Mouse (Mus musculus) ovary, adult 18-20 months (tissue): Measurements from ENCODE around the gene Trdn.

Source experiments
- DNase-seq: peaks from one replicate; pipeline ENCODE4 v3.0.0; 2022; ENCODE audit warnings: low spot score, mixed read lengths

The Trdn gene

GRCm38 (mm10) chr10:33080254-33080653 is at the start of gene Trdn:
Trdn (plus strand) TSS chr10:33080554.
- DNase-seq = no peak

DNA sequence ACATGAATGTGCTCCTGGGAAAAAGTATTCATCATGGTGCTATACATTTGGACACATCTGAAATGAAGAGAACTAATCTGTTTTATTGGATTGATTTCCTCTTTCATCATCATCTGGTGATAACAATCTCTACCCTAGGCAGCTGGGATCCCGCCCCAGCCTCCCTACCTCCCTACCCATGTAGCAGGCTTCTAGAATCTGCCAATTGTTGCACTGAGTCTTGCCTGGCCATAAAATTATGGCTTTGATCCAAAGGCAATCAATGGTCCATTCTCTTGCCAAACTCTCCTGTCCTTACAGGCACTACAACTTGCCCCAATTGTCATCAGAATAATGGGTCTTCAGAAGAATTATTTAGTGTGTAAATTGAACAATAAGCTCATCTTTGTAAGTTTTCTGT is 19.6 kb upstream of the Trdn start:
- DNase-seq = no peak

GRCm38 (mm10) chr10:33065566-33065965 is 14.8 kb upstream of the Trdn start:
- DNase-seq = no peak

GRCm38 (mm10) chr10:33073126-33073525 is 7.2 kb upstream of the Trdn start:
- DNase-seq = no peak

- DNase-seq = no peak
These were observed 1.9 kb downstream of the Trdn start for GRCm38 (mm10) chr10:33082151-33082844.

DNA sequence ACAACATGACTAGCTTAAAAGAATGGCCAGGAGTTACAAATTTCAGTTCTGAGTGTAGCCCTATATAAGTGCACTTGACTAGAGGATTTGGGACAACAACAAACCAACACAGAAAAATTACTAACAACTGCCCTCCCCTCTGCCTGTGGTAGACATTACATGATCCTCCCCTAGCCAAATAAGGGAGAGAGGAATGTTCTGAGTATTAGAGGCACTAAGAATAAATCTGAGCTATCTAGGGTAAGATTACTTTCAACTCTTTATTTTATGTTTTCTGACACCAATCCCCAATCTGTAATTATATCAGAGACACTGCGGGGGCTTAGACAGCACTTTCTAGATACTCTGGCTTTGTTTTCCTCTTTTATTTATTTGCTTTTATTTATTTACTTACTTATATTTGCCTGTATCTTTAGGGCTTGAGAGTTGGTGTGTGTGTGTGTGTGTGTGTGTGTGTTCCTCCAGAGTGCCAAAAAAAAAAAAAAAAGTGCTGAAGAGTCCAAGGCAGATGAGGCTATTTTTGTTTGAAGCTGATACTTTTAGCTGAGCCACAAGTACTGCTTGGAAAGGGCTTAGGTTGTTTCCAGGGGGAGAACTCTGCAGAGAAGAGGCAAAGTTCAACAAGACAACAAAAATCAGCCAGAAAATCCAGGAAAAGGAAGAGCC is 2.7 kb downstream of the Trdn start:
- DNase-seq = no peak

DNA sequence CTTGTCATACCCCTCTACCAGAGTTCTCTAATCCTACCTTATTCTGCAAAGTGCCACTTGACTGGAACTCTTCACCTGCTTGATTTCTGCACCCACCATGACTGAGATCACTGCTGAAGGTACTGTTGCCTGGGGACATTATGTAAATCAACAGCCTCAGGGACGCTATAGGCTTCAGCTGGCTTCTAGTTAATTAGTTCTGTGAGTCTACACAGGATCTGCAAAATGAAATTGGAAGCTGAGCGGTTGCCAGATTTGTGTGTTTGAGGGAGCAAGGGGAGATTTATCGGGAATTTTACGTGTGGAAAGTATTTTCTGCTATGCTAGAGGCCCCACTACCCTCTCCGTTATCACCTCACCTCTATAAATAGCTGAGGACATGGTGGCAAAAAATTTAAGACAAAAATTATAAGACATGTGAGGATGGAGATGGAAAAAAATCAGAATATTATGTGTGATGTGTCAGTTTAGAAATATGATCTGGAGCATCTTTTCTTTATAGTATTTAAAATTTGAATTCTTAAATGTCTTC is 3.3 kb downstream of the Trdn start:
- DNase-seq = no peak

DNA sequence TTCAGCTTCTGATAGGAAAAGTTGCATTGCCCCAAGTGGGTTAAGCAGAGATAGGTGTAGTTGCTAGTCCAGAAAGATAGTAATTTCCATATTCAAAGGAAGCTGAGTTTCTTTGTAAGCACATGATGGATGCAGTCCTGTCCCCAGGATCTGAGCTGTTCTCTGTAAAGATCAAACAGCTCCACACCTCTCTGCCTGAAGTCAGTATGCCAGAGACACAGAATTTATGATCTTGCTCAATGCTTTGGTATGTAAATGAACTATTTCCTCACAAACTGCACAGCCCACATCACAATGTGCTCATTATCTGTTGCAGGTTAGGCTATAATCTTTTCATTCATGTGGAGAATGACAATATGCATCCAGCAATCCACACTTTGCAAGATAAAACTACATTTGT is 8.0 kb downstream of the Trdn start:
- DNase-seq = no peak

- no peak for DNase-seq
These were observed 12.0 kb downstream of the Trdn start for GRCm38 (mm10) chr10:33092400-33092799.

GRCm38 (mm10) chr10:33107942-33108341 is 27.6 kb downstream of the Trdn start:
- no peak for DNase-seq

DNA sequence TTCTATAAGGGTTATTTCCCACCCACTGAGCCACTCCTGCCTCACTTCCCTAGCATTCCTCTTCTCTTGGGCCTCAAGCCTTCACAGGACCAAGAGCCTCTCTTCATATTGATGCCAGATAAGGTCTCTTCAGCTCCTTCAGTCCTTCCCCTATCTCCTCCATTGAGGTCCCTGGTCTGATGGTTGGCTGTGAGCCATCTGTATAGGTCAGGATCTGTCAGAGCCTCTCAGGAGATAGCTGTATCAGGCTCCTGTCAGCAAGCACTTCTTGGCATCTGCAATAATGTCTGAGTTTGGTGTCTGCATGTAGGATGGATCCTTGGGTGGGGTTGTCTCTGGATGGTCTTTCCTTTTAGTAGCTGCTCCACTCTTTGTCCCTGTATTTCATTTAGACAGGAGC is 42.7 kb downstream of the Trdn start:
- DNase-seq = no peak

DNA sequence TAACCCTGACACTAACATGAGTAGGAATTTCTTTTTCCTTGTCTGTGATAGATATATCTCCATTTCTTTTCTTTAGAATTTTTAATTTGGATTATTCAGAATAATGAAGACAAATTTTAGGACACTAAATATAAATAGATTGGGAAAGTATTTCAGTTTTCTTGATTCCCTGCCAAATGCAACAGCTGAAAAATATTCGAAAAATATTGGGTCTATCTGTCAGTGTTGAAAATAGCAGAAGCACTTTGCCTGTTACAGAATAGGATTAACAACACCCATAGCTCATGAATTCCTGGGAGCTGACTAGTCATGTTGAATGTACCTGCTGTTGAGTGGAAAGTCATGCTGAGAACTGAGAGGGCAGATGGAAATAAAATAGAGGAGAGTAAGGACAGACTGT is 64.6 kb downstream of the Trdn start:
- DNase-seq = no peak

DNA sequence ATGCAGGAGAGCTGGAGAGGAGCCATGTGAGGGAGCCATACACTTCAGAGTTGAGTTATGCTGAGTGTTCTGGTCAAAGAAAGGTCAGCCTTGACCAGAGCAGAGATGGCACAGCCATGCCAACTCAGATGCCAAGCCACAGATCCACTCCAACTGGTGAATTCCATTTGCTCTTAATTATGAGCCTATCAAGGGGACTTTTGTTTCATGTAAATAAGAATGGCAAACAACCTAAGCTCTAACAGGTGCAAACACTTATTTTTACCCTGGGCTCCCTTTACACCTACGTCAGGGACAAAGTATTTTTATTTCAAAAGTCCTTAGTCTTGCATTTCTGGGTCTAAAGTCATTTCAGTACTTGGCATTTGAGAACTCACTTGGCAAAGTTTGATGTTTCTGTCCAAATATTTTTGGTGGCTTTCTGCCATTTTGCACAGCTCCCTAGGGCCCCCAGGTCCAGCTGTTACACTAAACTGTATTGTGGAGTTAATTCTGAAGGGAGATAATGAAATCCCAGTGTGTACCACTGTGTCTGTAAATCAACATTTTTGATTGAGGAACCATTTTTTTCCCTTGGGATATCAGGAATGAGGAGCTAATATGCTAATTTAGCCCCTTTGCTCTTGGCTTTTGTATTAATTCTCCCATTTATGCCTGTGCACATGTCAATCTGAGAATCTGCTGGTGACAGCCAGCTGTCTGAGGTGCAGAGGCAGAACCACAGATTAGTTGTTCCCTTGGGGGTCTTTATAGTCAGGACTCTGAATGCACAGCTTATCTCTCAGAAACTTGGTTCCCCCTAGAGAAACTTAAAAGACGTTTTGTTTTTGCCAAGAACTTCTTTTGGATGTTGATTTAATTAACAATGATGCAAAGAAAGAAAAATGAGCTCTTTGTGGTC is 99.6 kb downstream of the Trdn start:
- DNase-seq = no peak

DNA sequence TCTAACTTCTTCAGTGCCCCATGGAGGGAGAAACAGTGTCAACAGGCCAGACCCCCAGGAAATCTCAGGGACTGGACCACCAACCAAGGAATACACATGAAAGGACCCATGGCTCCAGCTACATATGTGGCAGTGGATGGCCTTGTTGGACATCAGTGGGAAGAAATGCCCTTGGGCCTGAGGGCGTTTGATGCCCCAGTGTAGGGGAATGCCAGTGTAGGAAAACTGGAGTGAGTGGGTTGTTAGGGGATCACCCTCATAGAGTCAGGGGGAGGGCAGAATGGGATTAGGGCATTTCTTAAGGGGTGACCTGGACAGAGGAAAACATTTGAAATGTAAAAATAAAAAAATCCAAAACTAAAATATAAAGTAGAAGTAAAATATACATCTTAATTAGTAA is 108.7 kb downstream of the Trdn start:
- DNase-seq = no peak

DNA sequence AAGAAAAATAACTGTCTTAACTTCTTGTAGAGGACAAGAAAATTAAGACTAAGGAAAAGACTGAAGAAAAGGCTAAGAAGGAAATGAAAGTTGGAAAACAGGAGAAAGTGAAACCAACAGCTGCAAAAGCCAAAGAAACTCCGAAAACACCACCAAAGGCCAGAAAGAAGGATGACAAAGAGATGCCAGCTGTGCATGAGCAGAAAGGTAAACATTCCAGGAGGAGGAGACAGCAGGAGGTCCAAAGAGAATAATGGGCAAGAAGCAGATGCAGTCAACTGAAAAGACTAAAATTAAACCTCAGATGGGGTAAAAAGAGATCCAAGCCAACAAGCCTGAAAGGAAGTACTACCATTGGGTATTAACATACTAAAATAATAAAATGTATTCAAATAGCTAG is 115.6 kb downstream of the Trdn start:
- DNase-seq = no peak

DNA sequence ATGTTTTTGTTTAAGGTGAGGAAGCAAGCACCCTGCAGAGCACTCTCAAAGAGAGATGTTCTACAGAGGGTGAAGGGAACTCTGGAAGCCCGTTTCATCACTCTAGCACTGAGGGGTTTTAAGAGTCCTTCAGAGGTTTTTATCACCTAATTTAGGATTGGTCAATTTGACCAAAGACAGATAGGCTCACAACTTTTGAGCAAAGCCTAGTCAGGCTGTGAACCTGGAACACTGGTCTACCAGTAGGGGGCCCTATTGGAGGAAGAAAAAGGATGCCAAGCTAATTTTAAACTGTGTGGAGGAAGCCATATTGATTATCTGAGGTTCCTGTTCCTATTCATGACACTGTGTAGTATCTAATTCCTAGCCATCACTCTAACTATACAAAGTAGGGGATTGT is 117.9 kb downstream of the Trdn start:
- DNase-seq = no peak

DNA sequence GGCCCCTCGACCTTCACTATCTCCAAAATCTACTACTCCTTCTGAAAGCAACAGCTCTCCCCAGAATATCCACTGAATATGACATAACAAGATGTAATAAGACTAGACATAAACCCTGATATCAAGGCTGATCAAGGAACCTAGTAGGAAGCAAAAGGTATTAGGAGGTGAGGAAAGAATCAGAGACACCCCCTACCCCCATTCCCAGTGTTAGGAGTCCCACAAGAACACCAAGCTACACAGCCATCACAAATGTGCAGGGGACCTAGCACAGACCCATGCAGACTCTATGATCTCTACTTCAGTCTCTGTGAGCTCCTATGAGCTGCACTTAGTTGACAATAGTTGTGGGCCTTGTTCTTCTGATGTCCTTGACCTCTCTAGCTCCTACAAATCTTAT is 130.1 kb downstream of the Trdn start:
- DNase-seq = no peak

DNA sequence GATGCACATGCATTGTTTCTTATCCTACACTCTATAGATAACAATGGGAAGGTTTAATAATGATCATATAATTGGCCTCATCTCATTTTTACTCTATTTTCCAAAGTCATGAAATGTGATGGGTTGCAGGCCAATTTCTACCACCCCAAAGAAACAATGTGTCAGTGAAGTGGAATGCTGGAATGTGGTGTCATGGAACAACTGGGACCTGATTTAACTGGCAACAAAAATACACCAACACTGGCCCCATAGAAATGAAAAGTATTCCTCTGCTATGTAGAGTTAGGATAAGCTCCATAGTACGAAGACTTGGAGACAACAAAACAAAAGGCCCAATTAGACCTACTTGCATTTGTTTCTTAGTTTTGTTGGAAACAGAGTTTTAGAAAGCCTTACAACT is 173.6 kb downstream of the Trdn start:
- DNase-seq = no peak

DNA sequence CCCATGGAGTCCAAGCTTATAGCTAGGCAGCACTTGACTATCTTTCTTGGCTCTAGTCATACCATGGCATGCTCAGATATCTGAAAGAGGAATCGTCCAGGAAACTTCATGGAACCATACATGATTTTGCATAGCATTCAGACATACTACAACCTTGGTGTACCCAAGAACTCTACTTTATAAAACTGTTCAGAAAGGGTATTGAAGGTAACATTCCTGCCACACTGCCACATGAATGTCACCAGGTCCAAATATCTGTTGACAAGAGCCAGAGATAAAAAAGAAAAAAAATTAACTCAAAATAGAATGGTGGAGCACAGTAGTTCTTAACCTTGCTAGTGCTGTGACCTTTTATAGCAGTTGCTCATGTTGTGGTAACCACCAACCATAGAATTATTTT is 175.8 kb downstream of the Trdn start:
- DNase-seq = no peak

GRCm38 (mm10) chr10:33304982-33305381 is 224.6 kb downstream of the Trdn start:
- DNase-seq = no peak

- no peak for DNase-seq
These were observed 272.7 kb downstream of the Trdn start for GRCm38 (mm10) chr10:33353026-33353425.

- no peak for DNase-seq
These were observed 286.2 kb downstream of the Trdn start for GRCm38 (mm10) chr10:33366521-33366920.

DNA sequence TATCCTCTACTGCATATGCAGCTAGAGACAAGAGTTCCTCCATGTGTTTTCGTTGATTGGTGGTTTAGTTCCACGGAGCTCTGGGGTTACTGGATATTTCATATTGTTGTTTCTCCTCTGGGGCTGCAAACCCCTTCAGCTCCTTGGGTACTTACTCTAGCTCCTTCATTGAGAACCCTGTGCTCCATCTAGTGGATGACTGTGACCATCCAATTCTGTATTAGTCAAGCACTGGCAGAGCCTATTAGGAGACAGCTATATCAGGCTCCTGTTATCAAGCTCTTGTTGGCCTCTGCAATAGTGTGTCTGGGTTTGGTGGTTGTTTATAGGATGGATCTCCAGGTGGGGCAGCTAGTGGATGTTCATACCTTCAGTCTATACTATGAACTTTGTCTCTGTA is 290.2 kb downstream of the Trdn start:
- DNase-seq = no peak
